28 mouse cellular contexts compared by ENCODE assay signal in genomic region chr1:12519601-12520000, GRCm38 (mm10).
"Had no signal": no experiment of that assay in that cellular context is flagged by ENCODE, and none has a peak within 500 bp of the region (broad histone marks: within the 10 kb centered on the region; RNA-seq: fewer than 3 reads in every experiment).

No protein-coding gene starts in this region.

- DNase-seq: gastrocnemius, adult 2 months; gastrocnemius, postnatal 10 days; gastrocnemius, postnatal 36 days; heart, adult 11 months; heart, adult 2 months; heart, postnatal 14 days; heart, postnatal 36 days; kidney, adult 11 months; kidney, adult 2 months; kidney, adult 9 months; kidney, postnatal 14 days; kidney, postnatal 36 days; layer of hippocampus, adult 9-11 months; layer of hippocampus, postnatal 36 days; left cerebral cortex, postnatal 4 days had no signal

- H3K36me3 ChIP-seq: heart, embryonic 13.5 days; heart, embryonic 15.5 days; hindbrain, embryonic 13.5 days; hindbrain, embryonic 15.5 days; kidney, embryonic 15.5 days; limb, embryonic 12.5 days; limb, embryonic 15.5 days; liver, embryonic 12.5 days had no signal

- H3K27me3 ChIP-seq: heart, embryonic 13.5 days; heart, embryonic 15.5 days; hindbrain, embryonic 13.5 days; hindbrain, embryonic 15.5 days; kidney, embryonic 15.5 days; limb, embryonic 12.5 days; limb, embryonic 15.5 days; liver, embryonic 12.5 days had no signal

- H3K4me2 ChIP-seq: heart, embryonic 11.5 days; heart, embryonic 13.5 days; heart, embryonic 15.5 days; hindbrain, embryonic 13.5 days; hindbrain, embryonic 15.5 days; kidney, embryonic 15.5 days; limb, embryonic 12.5 days; limb, embryonic 15.5 days; liver, embryonic 12.5 days had no signal

- ATAC-seq: hindbrain, postnatal 0 days; intestine, embryonic 16.5 days; liver, embryonic 12.5 days had no signal

- H3K27ac ChIP-seq: gastrocnemius, adult 2 months; heart, adult 2 months; heart, embryonic 13.5 days; heart, embryonic 15.5 days; hindbrain, embryonic 13.5 days; hindbrain, embryonic 15.5 days; hindbrain, postnatal 0 days; kidney, embryonic 15.5 days; kidney, postnatal 0 days; limb, embryonic 15.5 days; liver, embryonic 12.5 days; liver, embryonic 14.5 days had no signal

- H3K9ac ChIP-seq: heart, embryonic 13.5 days; heart, embryonic 15.5 days; hindbrain, embryonic 13.5 days; hindbrain, embryonic 15.5 days; kidney, embryonic 15.5 days; limb, embryonic 12.5 days; limb, embryonic 15.5 days; liver, embryonic 12.5 days; liver, embryonic 14.5 days had no signal

- H3K4me1 ChIP-seq: heart, embryonic 13.5 days; heart, embryonic 15.5 days; hindbrain, embryonic 13.5 days; hindbrain, embryonic 15.5 days; kidney, embryonic 15.5 days; limb, embryonic 15.5 days; liver, embryonic 12.5 days had no signal

- H3K4me3 ChIP-seq: gastrocnemius, adult 2 months; heart, adult 2 months; heart, embryonic 13.5 days; heart, embryonic 15.5 days; hindbrain, embryonic 13.5 days; hindbrain, embryonic 15.5 days; kidney, embryonic 15.5 days; limb, embryonic 12.5 days; limb, embryonic 15.5 days; liver, embryonic 12.5 days had no signal

- H3K9me3 ChIP-seq: heart, embryonic 13.5 days; heart, embryonic 15.5 days; hindbrain, embryonic 13.5 days; hindbrain, embryonic 15.5 days; kidney, embryonic 15.5 days; limb, embryonic 12.5 days; limb, embryonic 15.5 days; liver, embryonic 12.5 days had no signal
